ENCODE assay signal across 8 mouse cellular contexts in genomic region chr5:63812509-63812865, GRCm38 (mm10). TPM values are rescaled to one million over a fixed set of nuclear protein-coding genes. Genes with fewer than 3 reads are reported as not detected.
DNase-seq lines count a peak whose midpoint lies in the region; ATAC-seq lines count a peak whose summit lies in the region.

No protein-coding gene starts in this region.

- no peak for ATAC-seq in megakaryocyte, adult 5-6 weeks (ENCODE audit: poor library complexity, severe bottlenecking)
- ATAC-seq in liver, embryonic 11.5 days (replicated peaks; ENCODE audit: low FRiP score), result no peak; the same call in 1 of the 2 replicates
- ATAC-seq in stomach, embryonic 16.5 days (ENCODE audit: insufficient read depth, low FRiP score), result no peak

- H3K4me2 ChIP-seq in liver, embryonic 11.5 days, result peak overlapping the region; percentile 86
- peak overlapping the region; percentile 97 for H3K4me2 ChIP-seq in stomach, embryonic 16.5 days (ENCODE audit: low read depth, low read length)

- H3K27ac ChIP-seq in liver, embryonic 11.5 days (ENCODE audit: low read depth, low read length), result 0 out of 2 replicates have a peak overlapping the region, but pooled peaks have one; percentile 13
- H3K27ac ChIP-seq in stomach, embryonic 16.5 days (ENCODE audit: low read length), result peak overlapping the region; percentile 64; the same call in 1 of the 2 replicates

- peaks cover 28% of the 10 kb centered on the region for H3K27me3 ChIP-seq in megakaryocyte, embryonic 14.5 days (replicated peaks)
- H3K27me3 ChIP-seq in liver, embryonic 11.5 days (replicated peaks; ENCODE audit: control insufficient read depth, insufficient read depth, low read length), result peaks cover 21% of the 10 kb centered on the region
- no peaks in the 10 kb centered on the region for H3K27me3 ChIP-seq in stomach, embryonic 16.5 days (ENCODE audit: control insufficient read depth, insufficient read depth, low read length)

- 2% methylated on average over 26 of the region's 26 CpGs for WGBS in liver, embryonic 11.5 days
- under 1% methylated on average over 26 of the region's 26 CpGs for WGBS in stomach, embryonic 16.5 days

- peaks cover 8% of the 10 kb centered on the region for H3K9me3 ChIP-seq in megakaryocyte, embryonic 14.5 days
- H3K9me3 ChIP-seq in liver, embryonic 11.5 days (ENCODE audit: control insufficient read depth, low read length), result no peaks in the 10 kb centered on the region
- H3K9me3 ChIP-seq in stomach, embryonic 16.5 days (replicated peaks; ENCODE audit: control insufficient read depth, low read length), result no peaks in the 10 kb centered on the region

- no peaks in the 10 kb centered on the region for H3K36me3 ChIP-seq in megakaryocyte, embryonic 14.5 days (replicated peaks; ENCODE audit: low read length)
- no peaks in the 10 kb centered on the region for H3K36me3 ChIP-seq in liver, embryonic 11.5 days (ENCODE audit: control insufficient read depth, insufficient read depth, low read length)
- H3K36me3 ChIP-seq in stomach, embryonic 16.5 days (ENCODE audit: control insufficient read depth, insufficient read depth, low read length), result no peaks in the 10 kb centered on the region

- peaks cover 7% of the 10 kb centered on the region for H3K4me1 ChIP-seq in megakaryocyte, embryonic 14.5 days
- H3K4me1 ChIP-seq in liver, embryonic 11.5 days (replicated peaks; ENCODE audit: control insufficient read depth, insufficient read depth, low read length), result no peaks in the 10 kb centered on the region
- 0 out of 2 replicates have a peak, but pooled peaks cover 3% of the 10 kb centered on the region for H3K4me1 ChIP-seq in stomach, embryonic 16.5 days (ENCODE audit: control insufficient read depth, insufficient read depth, low read length)

- peak overlapping the region; percentile 90 for H3K4me3 ChIP-seq in megakaryocyte, embryonic 14.5 days (replicated peaks)
- H3K4me3 ChIP-seq in liver, embryonic 11.5 days (ENCODE audit: low read depth, low read length), result peak overlapping the region; percentile 61
- H3K4me3 ChIP-seq in stomach, embryonic 16.5 days (replicated peaks; ENCODE audit: low read length), result peak overlapping the region; percentile 66

- peak overlapping the region; percentile 61 for H3K9ac ChIP-seq in liver, embryonic 11.5 days (ENCODE audit: low read depth, low read length)
- peak overlapping the region; percentile 83 for H3K9ac ChIP-seq in stomach, embryonic 16.5 days (ENCODE audit: low read length)

- DNase-seq in embryo, embryonic 10 days (ENCODE audit: low spot score), result peak; percentile 20
- DNase-seq in embryo, embryonic 11 days, result no peak
- no peak for DNase-seq in liver, embryonic 11.5 days (ENCODE audit: low spot score)
- DNase-seq in gastrocnemius, postnatal 36 days, result no peak
- DNase-seq in spleen, postnatal 36 days (ENCODE audit: low spot score in 2 of 2), result no peak

- intact Hi-C loops in gastrocnemius, postnatal 36 days (cut with DNase I), result loop anchor here (1.0 to 10.0 kb wide), 3 partner anchors 74 to 712 kb away; no protein-coding TSS in a partner anchor

RNA-seq across cellular contexts. Expression of gene 0610040J01Rik, which starts 0.3 kb away (rescaled TPM):
- polyA plus RNA-seq in megakaryocyte, embryonic 14.5 days (2012; ENCODE audit: insufficient read depth, low replicate concordance), result 1.2 TPM in 1 of 2 replicates, not detected in the other
- total RNA-seq in megakaryocyte, adult 5-6 weeks (2015), result 6.4 and 7.5 TPM in 2 replicates
- total RNA-seq in megakaryocyte, adult 5-6 weeks (2017), result 4.1 and 4.9 TPM in 2 replicates
- 11.8 and 15.4 TPM in 2 replicates for polyA plus RNA-seq in liver, embryonic 11.5 days (2014; fragmentation: Nextera tagmentation; extraction: Ambion mirVana)
- 53.9 and 62.5 TPM in 2 replicates for polyA plus RNA-seq in stomach, embryonic 16.5 days (2015; fragmentation: Nextera tagmentation; extraction: Ambion mirVana)
- total RNA-seq in gastrocnemius, postnatal 36 days (2021), result 1 to 10 TPM; 3.9 to 9.5 TPM
